Mouse (Mus musculus) kidney, adult 2 months (tissue): ENCODE data around the gene Gm21750. TPM values are rescaled to one million over a fixed set of nuclear protein-coding genes. Genes with fewer than 3 reads are reported as not detected.

Source experiments
- DNase-seq: peaks from one replicate; pipeline ENCODE4 v3.0.0; 2021
- H3K27ac ChIP-seq: fragments of 200-500 bp; 2 replicates; pipeline ENCODE4 v1.5.1; 2012; ENCODE audit warnings: low read depth, low read length, control low read depth, inconsistent platforms; ENCODE audit not compliant: insufficient read depth
- H3K27me3 ChIP-seq: fragments of 200-500 bp; replicated peaks from 2 replicates; pipeline ENCODE4 v1.6.1; 2012; ENCODE audit warnings: mild to moderate bottlenecking, moderate library complexity, low read length, inconsistent platforms; ENCODE audit not compliant: control insufficient read depth, insufficient read depth
- H3K36me3 ChIP-seq: fragments of 200-500 bp; 2 replicates; pipeline ENCODE4 v1.6.1; 2012; ENCODE audit warnings: mild to moderate bottlenecking, moderate library complexity, low read length, inconsistent platforms; ENCODE audit not compliant: control insufficient read depth, insufficient read depth
- H3K4me1 ChIP-seq: fragments of 200-500 bp; 2 replicates; pipeline ENCODE4 v1.6.1; 2011; ENCODE audit warnings: low read length; ENCODE audit not compliant: control insufficient read depth, insufficient read depth
- H3K4me3 ChIP-seq: fragments of 200-500 bp; 2 replicates; pipeline ENCODE4 v1.5.1; 2011; ENCODE audit warnings: mild to moderate bottlenecking, low read depth, low read length, control low read depth; ENCODE audit not compliant: insufficient read depth
- CTCF ChIP-seq: fragments of 200-500 bp; conservative IDR thresholded peaks from 2 replicates; pipeline ENCODE4 v1.5.1; 2011; ENCODE audit warnings: low read depth, mild to moderate bottlenecking, control low read depth, low read length, moderate library complexity, mixed read lengths; ENCODE audit not compliant: insufficient read depth, insufficient read length
- POLR2A ChIP-seq: fragments of 200-500 bp; IDR thresholded peaks from one replicate; pipeline ENCODE4 v1.6.1; 2011; ENCODE audit warnings: low read depth, low read length, control low read depth
- WGBS: fragments of 180-500 bp; shearing (Covaris S2); methylation state at CpG from one replicate; pipeline ENCODE4 v1.1.7; 2018; 5-methylcytosine and 5-hydroxymethylcytosine counted together
- polyA plus RNA-seq: library from polyadenylated mRNA; depleted of rRNA; stranded (reverse); fragments of >200 nt; gene quantifications from 2 replicates; pipeline ENCODE4 v1.2.3, GENCODE M21; 2012; rRNA removed

Gm21750 gene
- polyA plus RNA-seq, 1 experiment: not detected

GRCm38 (mm10) chr14:73637460-73637859 lies 23.6 kb upstream of the Gm21750 start:
- no peak overlapping the region for H3K27ac ChIP-seq
- TF ChIP-seq CTCF (peak; percentile 47; the same call in 1 of the 2 replicates), POLR2A (no peak)
- no peaks in the 10 kb centered on the region for H3K36me3 ChIP-seq
- peak; percentile 31 for DNase-seq
- H3K27me3 ChIP-seq: no peaks in the 10 kb centered on the region
- no peaks in the 10 kb centered on the region for H3K4me1 ChIP-seq
- no peak overlapping the region for H3K4me3 ChIP-seq

- no peak for DNase-seq
- Histone ChIP-seq H3K27ac (no peak overlapping the region), H3K27me3 (no peaks in the 10 kb centered on the region), H3K4me1 (no peaks in the 10 kb centered on the region), H3K4me3 (no peak overlapping the region), H3K36me3 (no peaks in the 10 kb centered on the region)
- 85% methylated on average over 4 of the region's 4 CpGs for WGBS
- no peak for TF ChIP-seq POLR2A
- TF ChIP-seq CTCF: no peak
Measured at GRCm38 (mm10) chr14:73650179-73650578, 10.8 kb upstream of the Gm21750 start.

GRCm38 (mm10) chr14:73670091-73670490 lies 9.1 kb downstream of the Gm21750 start:
- Histone ChIP-seq H3K27me3 (no peaks in the 10 kb centered on the region), H3K4me3 (no peak overlapping the region), H3K4me1 (no peaks in the 10 kb centered on the region), H3K27ac (no peak overlapping the region), H3K36me3 (no peaks in the 10 kb centered on the region)
- no peak for TF ChIP-seq POLR2A
- no peak for TF ChIP-seq CTCF
- no peak for DNase-seq
- WGBS: 81% methylated on average over 2 of the region's 2 CpGs

- no peak overlapping the region for H3K4me3 ChIP-seq
Measured at GRCm38 (mm10) chr14:73687726-73688125, 26.7 kb downstream of the Gm21750 start.

GRCm38 (mm10) chr14:73688427-73688826 lies 27.4 kb downstream of the Gm21750 start:
- WGBS: 78% methylated on average over 2 of the region's 2 CpGs
- Histone ChIP-seq H3K4me1 (no peaks in the 10 kb centered on the region), H3K4me3 (no peak overlapping the region), H3K27ac (no peak overlapping the region), H3K36me3 (no peaks in the 10 kb centered on the region), H3K27me3 (no peaks in the 10 kb centered on the region)
- TF ChIP-seq CTCF (no peak), POLR2A (no peak)
- DNase-seq: no peak

More at GRCm38 (mm10) chr14:73687726-73688125, 26.7 kb downstream of the Gm21750 start:
- no peak for DNase-seq
- H3K27ac ChIP-seq: no peak overlapping the region
- H3K36me3 ChIP-seq: no peaks in the 10 kb centered on the region
- no peak for TF ChIP-seq CTCF
- TF ChIP-seq POLR2A: no peak
- no peaks in the 10 kb centered on the region for H3K27me3 ChIP-seq
- H3K4me1 ChIP-seq: no peaks in the 10 kb centered on the region
- WGBS: 47% methylated on average over 4 of the region's 4 CpGs

GRCm38 (mm10) chr14:73700256-73700655 lies 39.2 kb downstream of the Gm21750 start:
- Histone ChIP-seq H3K36me3 (no peaks in the 10 kb centered on the region), H3K4me1 (no peaks in the 10 kb centered on the region), H3K4me3 (no peak overlapping the region), H3K27me3 (no peaks in the 10 kb centered on the region), H3K27ac (no peak overlapping the region)
- no peak for DNase-seq
- WGBS: 39% methylated on average over 1 of the region's 1 CpGs
- no peak for TF ChIP-seq CTCF
- TF ChIP-seq POLR2A: no peak

GRCm38 (mm10) chr14:73709412-73710110 lies 48.5 kb downstream of the Gm21750 start:
- TF ChIP-seq CTCF (no peak), POLR2A (no peak)
- H3K4me3 ChIP-seq: no peak overlapping the region
- 83% methylated on average over 9 of the region's 9 CpGs for WGBS
- H3K36me3 ChIP-seq: no peaks in the 10 kb centered on the region
- no peak overlapping the region for H3K27ac ChIP-seq
- H3K4me1 ChIP-seq: no peaks in the 10 kb centered on the region
- no peak for DNase-seq
- no peaks in the 10 kb centered on the region for H3K27me3 ChIP-seq

Other genes starting within 250 kb of the Gm21750 start
- gene Med4, start 151.2 kb upstream of the Gm21750 start, polyA plus RNA-seq: 11.8 and 13.6 TPM in 2 replicates
- 34.9 and 55.4 TPM in 2 replicates for gene Sucla2, start 135.9 kb upstream of the Gm21750 start, polyA plus RNA-seq
- 1.4 and 1.7 TPM in 2 replicates for gene Nudt15, start 113.0 kb upstream of the Gm21750 start, polyA plus RNA-seq